Mouse (Mus musculus): ENCODE data around the gene Filip1l.

DNA sequence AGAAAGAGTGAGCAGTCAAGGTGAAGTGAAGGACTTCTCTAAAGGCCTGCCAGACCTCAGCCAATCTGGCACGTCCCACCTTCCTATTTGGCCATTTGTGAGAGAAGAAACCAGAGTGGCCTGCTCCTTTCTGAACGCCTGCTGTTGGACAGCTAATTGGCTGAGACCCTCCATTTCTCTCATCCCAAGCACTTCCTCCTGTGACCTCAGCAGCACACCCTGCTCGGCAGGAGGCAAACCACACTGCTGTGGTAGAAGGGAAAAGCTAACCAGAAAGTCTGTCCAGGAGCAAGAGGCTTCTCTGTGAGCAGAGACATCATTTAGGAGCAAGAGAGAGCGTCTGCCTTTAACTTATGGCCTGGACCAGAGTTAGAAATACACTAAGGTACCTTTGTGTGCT is 35.8 kb upstream of the Filip1l start:
- TF ChIP-seq POLR2A (IDR thresholded peaks at IDR 0.05; ENCODE audit: insufficient read depth, low read depth, low read length): no peak
- no peak for TF ChIP-seq CTCF (IDR thresholded peaks at IDR 0.05; ENCODE audit: insufficient read depth, low read depth, low read length)

Measured in olfactory bulb, adult 2 months (tissue).